Mouse (Mus musculus) bone marrow macrophage, adult 2 months (primary cell): ENCODE measurements around the gene Dlk2.

Source experiments
- CTCF ChIP-seq: IDR thresholded peaks from 2 replicates; pipeline ENCODE4 v1.5.1; 2012; ENCODE audit warnings: low read depth, mild to moderate bottlenecking, low read length, moderate library complexity
- POLR2A ChIP-seq: IDR thresholded peaks from 2 replicates; pipeline ENCODE4 v1.6.1; 2012; ENCODE audit warnings: mild to moderate bottlenecking, low read depth, low read length, borderline replicate concordance

DNA sequence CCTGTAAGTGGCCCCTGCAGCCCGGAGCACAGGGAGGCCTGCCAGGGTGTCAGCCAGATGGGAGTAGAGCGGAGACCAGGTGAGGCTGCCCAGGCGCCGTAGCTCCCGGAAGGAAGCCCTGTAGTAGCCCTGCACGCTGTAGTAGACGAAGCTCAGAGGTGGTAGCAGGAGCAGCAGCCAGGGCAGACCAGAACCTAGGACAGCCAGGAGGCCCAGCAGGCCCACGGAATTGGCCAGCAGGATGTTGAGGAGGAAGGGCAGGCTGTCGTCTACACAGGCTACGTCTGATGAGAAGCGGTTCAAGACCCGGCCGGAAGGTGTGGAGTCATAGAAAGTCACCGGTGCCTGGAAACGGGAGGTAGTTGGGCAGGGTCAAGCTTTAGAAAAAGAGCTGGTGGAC lies 9.7 kb downstream of the Dlk2 start:
- TF ChIP-seq CTCF, result no peak
- no peak for TF ChIP-seq POLR2A
